13 mouse cellular contexts compared by ENCODE assay signal in genomic region chr11:103007001-103007340, GRCm38 (mm10). TPM values are rescaled to one million over a fixed set of nuclear protein-coding genes. Genes with fewer than 3 reads are reported as not detected.
A peak's percentile ranks its signal among the peaks of the same experiment; 100 is the strongest.
DNase-seq lines count a peak whose midpoint lies in the region; ATAC-seq lines count a peak whose summit lies in the region.
"Had no signal": no experiment of that assay in that cellular context is flagged by ENCODE, and none has a peak within 500 bp of the region (broad histone marks: within the 10 kb centered on the region; RNA-seq: fewer than 3 reads in every experiment).

No protein-coding gene starts in this region.

- H3K27ac ChIP-seq in hindbrain, embryonic 16.5 days (ENCODE audit: low read depth, low read length) = no peak overlapping the region
- H3K27ac ChIP-seq in intestine, embryonic 16.5 days (ENCODE audit: low read length) = no peak overlapping the region
- H3K27ac ChIP-seq: forebrain, embryonic 10.5 days; heart, embryonic 13.5 days; midbrain, embryonic 10.5 days had no signal

- peaks cover 7% of the 10 kb centered on the region for H3K4me1 ChIP-seq in hindbrain, embryonic 16.5 days (ENCODE audit: control insufficient read depth, insufficient read depth, low read depth, low read length)
- H3K4me1 ChIP-seq in intestine, embryonic 16.5 days (ENCODE audit: control insufficient read depth, insufficient read depth, low read length) = peaks cover 47% of the 10 kb centered on the region

- no peaks in the 10 kb centered on the region for H3K36me3 ChIP-seq in hindbrain, embryonic 16.5 days (ENCODE audit: control insufficient read depth, insufficient read depth, low read length)
- H3K36me3 ChIP-seq in intestine, embryonic 16.5 days (ENCODE audit: control insufficient read depth, insufficient read depth, low read length) = no peaks in the 10 kb centered on the region

- intact Hi-C loops in heart, postnatal 25 days (cut with DNase I) = no loop called here

- no peaks in the 10 kb centered on the region for H3K9me3 ChIP-seq in hindbrain, embryonic 16.5 days (ENCODE audit: control insufficient read depth, low read length)
- H3K9me3 ChIP-seq in intestine, embryonic 16.5 days (ENCODE audit: control insufficient read depth, low read length) = no peaks in the 10 kb centered on the region
- H3K9me3 ChIP-seq: forebrain, embryonic 10.5 days; heart, embryonic 13.5 days; midbrain, embryonic 10.5 days had no signal

- WGBS in hindbrain, embryonic 16.5 days = 84% methylated on average over 6 of the region's 6 CpGs
- WGBS in intestine, embryonic 16.5 days = 76% methylated on average over 6 of the region's 6 CpGs

- ATAC-seq in megakaryocyte, adult 5-6 weeks (ENCODE audit: poor library complexity, severe bottlenecking) = peak; percentile 94
- no peak for ATAC-seq in hindbrain, embryonic 16.5 days
- no peak for ATAC-seq in intestine, embryonic 16.5 days

- peak; percentile 86 for DNase-seq in layer of hippocampus, adult 9-11 months
- DNase-seq in layer of hippocampus, postnatal 14 days (ENCODE audit: low spot score in 2 of 2) = no peak
- peak; percentile 33 for DNase-seq in brain, adult 2 months (ENCODE audit: low read depth, low spot score)
- DNase-seq in heart, postnatal 25 days (ENCODE audit: low spot score) = peak; percentile 62
- DNase-seq in thymus, postnatal 10 days (ENCODE audit: low spot score in 2 of 2) = no peak
- DNase-seq: spleen, adult 18-20 months; thymus, postnatal 25 days had no signal

- H3K4me2 ChIP-seq in hindbrain, embryonic 16.5 days (ENCODE audit: low read length) = no peak overlapping the region
- no peak overlapping the region for H3K4me2 ChIP-seq in intestine, embryonic 16.5 days (ENCODE audit: low read depth, low read length)
- H3K4me2 ChIP-seq: heart, embryonic 13.5 days had no signal

- H3K4me3 ChIP-seq in hindbrain, embryonic 16.5 days (ENCODE audit: low read length) = no peak overlapping the region
- H3K4me3 ChIP-seq in intestine, embryonic 16.5 days (ENCODE audit: low read length) = no peak overlapping the region
- H3K4me3 ChIP-seq: forebrain, embryonic 10.5 days; heart, embryonic 13.5 days; midbrain, embryonic 10.5 days had no signal

- no peaks in the 10 kb centered on the region for H3K27me3 ChIP-seq in hindbrain, embryonic 16.5 days (replicated peaks; ENCODE audit: control insufficient read depth, insufficient read depth, low read length)
- no peaks in the 10 kb centered on the region for H3K27me3 ChIP-seq in intestine, embryonic 16.5 days (replicated peaks; ENCODE audit: control insufficient read depth, insufficient read depth, low read length)
- H3K27me3 ChIP-seq: heart, embryonic 13.5 days had no signal

- H3K9ac ChIP-seq in hindbrain, embryonic 16.5 days (ENCODE audit: low read depth, low read length) = no peak overlapping the region
- H3K9ac ChIP-seq in intestine, embryonic 16.5 days (ENCODE audit: low read depth, low read length) = no peak overlapping the region

RNA-seq across cellular contexts. Expression of gene Nmt1, which starts 21.0 kb away (rescaled TPM):
- total RNA-seq in layer of hippocampus, postnatal 14 days (2021) = 100 to 1,000 TPM; 112 to 113 TPM
- 10 to 100 TPM; 65.2 to 66.1 TPM for total RNA-seq in heart, postnatal 25 days (2021)
- 41.5 and 41.7 TPM in 2 replicates for total RNA-seq in megakaryocyte, adult 5-6 weeks (2015)
- total RNA-seq in megakaryocyte, adult 5-6 weeks (2017) = 35.0 and 40.9 TPM in 2 replicates
- 28.8 and 30.4 TPM in 2 replicates for polyA plus RNA-seq in hindbrain, embryonic 16.5 days (2015; fragmentation: Nextera tagmentation; extraction: Ambion mirVana)
- polyA plus RNA-seq in intestine, embryonic 16.5 days (2015; fragmentation: Nextera tagmentation; extraction: Ambion mirVana) = 55.9 and 59.6 TPM in 2 replicates

RNA-seq across cellular contexts. Expression of gene Dcakd, which starts 21.2 kb away (rescaled TPM):
- total RNA-seq in layer of hippocampus, postnatal 14 days (2021) = 100 to 1,000 TPM; 113 to 128 TPM
- 10 to 100 TPM; 83.5 to 84.3 TPM for total RNA-seq in heart, postnatal 25 days (2021)
- total RNA-seq in megakaryocyte, adult 5-6 weeks (2015) = 20.5 and 20.7 TPM in 2 replicates
- total RNA-seq in megakaryocyte, adult 5-6 weeks (2017) = 6.8 and 9.3 TPM in 2 replicates
- 132 and 192 TPM in 2 replicates for polyA plus RNA-seq in hindbrain, embryonic 16.5 days (2015; fragmentation: Nextera tagmentation; extraction: Ambion mirVana)
- polyA plus RNA-seq in intestine, embryonic 16.5 days (2015; fragmentation: Nextera tagmentation; extraction: Ambion mirVana) = 91.5 and 92.7 TPM in 2 replicates

Comparison
In these comparisons a context has a peak if more than half of its experiments do, and no peak if none do; other contexts are left out.
1. DNase-seq: peak in layer of hippocampus, adult 9-11 months (single experiment), brain, adult 2 months (single experiment) and heart, postnatal 25 days (single experiment); none in layer of hippocampus, postnatal 14 days (0 of 2) and thymus, postnatal 10 days (0 of 2).